8 mouse cellular contexts compared by ENCODE assay signal in the genomic region with DNA sequence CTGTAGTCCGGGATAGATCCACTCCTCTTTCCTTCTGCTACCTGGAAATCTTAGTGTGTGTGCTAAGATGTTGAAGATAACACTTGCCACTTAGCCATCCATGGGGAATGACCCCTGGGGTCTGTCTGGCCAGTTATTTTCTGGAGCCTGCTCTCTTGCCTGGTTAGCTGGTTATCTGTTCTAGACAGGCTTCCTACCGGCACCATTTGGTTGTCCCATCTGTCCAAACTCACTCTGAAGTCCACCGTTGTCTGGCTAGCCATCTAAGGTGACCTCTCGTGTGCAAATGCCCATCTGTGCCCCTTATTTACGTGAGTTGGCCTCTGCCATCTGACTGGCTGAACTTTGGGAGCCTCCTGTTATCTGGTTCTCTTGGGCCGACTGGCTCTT. TPM values are rescaled to one million over a fixed set of nuclear protein-coding genes. Genes with fewer than 3 reads are reported as not detected.
DNase-seq lines count a peak whose midpoint lies in the region; TF ChIP-seq lines count a peak whose summit lies in the region.

No protein-coding gene starts in this region.

- peak overlapping the region; percentile 97 for H3K27ac ChIP-seq in heart, adult 2 months
- peak overlapping the region; percentile 24; the same call in 1 of the 2 replicates for H3K27ac ChIP-seq in embryonic fibroblast, embryonic 13.5 days (ENCODE audit: insufficient read depth, low read length)

- H3K36me3 ChIP-seq in heart, adult 2 months (ENCODE audit: control insufficient read depth, insufficient read depth, low read length), result peaks cover 11% of the 10 kb centered on the region
- peaks cover 40% of the 10 kb centered on the region for H3K36me3 ChIP-seq in E14TG2a.4 (ENCODE audit: insufficient read depth, low read length)

- intact Hi-C loops in heart, adult 2 months (cut with DNase I), result loop anchor here (1.0 kb wide), 1 partner anchor 38 kb away; no protein-coding TSS in a partner anchor
- intact Hi-C loops in heart, postnatal 36 days (cut with DNase I), result no loop called here
- intact Hi-C loops in left cerebral cortex, postnatal 4 days (cut with DNase I), result loop anchor here (5.0 kb wide), 1 partner anchor 47 kb away; no protein-coding TSS in a partner anchor

- H3K9me3 ChIP-seq in E14TG2a.4 (ENCODE audit: low read length), result no peaks in the 10 kb centered on the region

- no peaks in the 10 kb centered on the region for H3K27me3 ChIP-seq in heart, adult 2 months (ENCODE audit: control insufficient read depth, insufficient read depth, low read length)
- H3K27me3 ChIP-seq in E14TG2a.4 (ENCODE audit: insufficient read depth, low read length), result no peaks in the 10 kb centered on the region

- no peak for DNase-seq in heart, adult 2 months
- no peak for DNase-seq in heart, postnatal 36 days
- DNase-seq in liver, result peak; percentile 25
- no peak for DNase-seq in urinary bladder, adult 2 months (ENCODE audit: low spot score)
- DNase-seq in left cerebral cortex, postnatal 4 days, result no peak
- no peak for DNase-seq in kidney, postnatal 25 days

- H3K4me3 ChIP-seq in heart, adult 2 months, result peak overlapping the region; percentile 79
- peak overlapping the region; percentile 96 for H3K4me3 ChIP-seq in E14TG2a.4 (replicated peaks; ENCODE audit: low read length)
- peak overlapping the region; percentile 92 for H3K4me3 ChIP-seq in embryonic fibroblast, embryonic 13.5 days (ENCODE audit: insufficient read depth, low read length)

- 2% methylated on average over 6 of the region's 6 CpGs for WGBS in heart, adult 2 months

- peaks cover 7% of the 10 kb centered on the region for H3K79me2 ChIP-seq in heart, adult 2 months (replicated peaks; ENCODE audit: control insufficient read depth, insufficient read depth, low read length)

- TF ChIP-seq CTCF in heart, adult 2 months (IDR thresholded peaks at IDR 0.05), result no peak
- TF ChIP-seq CTCF in E14TG2a.4 (conservative IDR thresholded peaks at IDR 0.05; ENCODE audit: low read length), result no peak
- TF ChIP-seq CTCF in embryonic fibroblast, embryonic 13.5 days (IDR thresholded peaks at IDR 0.05; ENCODE audit: borderline replicate concordance, insufficient read depth, low read length), result no peak

- H3K4me1 ChIP-seq in heart, adult 2 months (ENCODE audit: control insufficient read depth, insufficient read depth, low read length), result peaks cover 25% of the 10 kb centered on the region
- H3K4me1 ChIP-seq in E14TG2a.4 (replicated peaks; ENCODE audit: low read depth, low read length), result peaks cover 74% of the 10 kb centered on the region
- H3K4me1 ChIP-seq in embryonic fibroblast, embryonic 13.5 days (ENCODE audit: control insufficient read depth, insufficient read depth, low read length), result 0 out of 2 replicates have a peak, but pooled peaks cover 4% of the 10 kb centered on the region

- no peak for TF ChIP-seq EP300 in heart, adult 2 months (IDR thresholded peaks at IDR 0.05; ENCODE audit: insufficient read depth, low read depth, low read length)

- H3K9ac ChIP-seq in heart, adult 2 months (ENCODE audit: low read depth, low read length), result peak overlapping the region; percentile 91

- TF ChIP-seq POLR2A in heart, adult 2 months (IDR thresholded peaks at IDR 0.05; ENCODE audit: insufficient read depth, low read depth, low read length), result no peak
- TF ChIP-seq POLR2A in embryonic fibroblast, embryonic 13.5 days (IDR thresholded peaks at IDR 0.05; ENCODE audit: low read depth, low read length), result no peak

RNA-seq across cellular contexts. Expression of a gene that starts 0.8 kb away (rescaled TPM):
- 10 to 100 TPM; 63.9 to 64.8 TPM for total RNA-seq in heart, adult 2 months (2021)
- 52.1 and 68.2 TPM in 2 replicates for polyA plus RNA-seq in heart, adult 2 months (2012; rRNA removed)
- 10 to 100 TPM; 63.9 to 72.4 TPM for total RNA-seq in heart, postnatal 36 days (2021)
- 77.2 and 93.4 TPM in 2 replicates for polyA plus RNA-seq in embryonic fibroblast, embryonic 13.5 days (2011; ENCODE audit: insufficient read length, low read depth, missing spikeins)
- polyA plus RNA-seq in urinary bladder, adult 2 months (2012; rRNA removed), result 76.4 and 91.4 TPM in 2 replicates
- total RNA-seq in left cerebral cortex, postnatal 4 days (2021), result 10 to 100 TPM; 87.1 to 92.7 TPM

RNA-seq across cellular contexts. Expression of a gene that starts 13.9 kb away (rescaled TPM):
- 1 to 10 TPM; 8.3 to 8.5 TPM for total RNA-seq in heart, adult 2 months (2021)
- 19.2 and 20.8 TPM in 2 replicates for polyA plus RNA-seq in heart, adult 2 months (2012; rRNA removed)
- total RNA-seq in heart, postnatal 36 days (2021), result 1 to 10 TPM; 8.0 to 9.5 TPM
- 30.0 and 35.8 TPM in 2 replicates for polyA plus RNA-seq in embryonic fibroblast, embryonic 13.5 days (2011; ENCODE audit: insufficient read length, low read depth, missing spikeins)
- polyA plus RNA-seq in urinary bladder, adult 2 months (2012; rRNA removed), result 32.2 and 38.8 TPM in 2 replicates
- 10 to 100 TPM; 38.2 to 41.0 TPM for total RNA-seq in left cerebral cortex, postnatal 4 days (2021)

RNA-seq across cellular contexts. Expression of a gene that starts 57.9 kb away (rescaled TPM):
- 10 to 100 TPM; 27.7 to 29.0 TPM for total RNA-seq in heart, adult 2 months (2021)
- polyA plus RNA-seq in heart, adult 2 months (2012; rRNA removed), result 22.6 and 29.0 TPM in 2 replicates
- total RNA-seq in heart, postnatal 36 days (2021), result 10 to 100 TPM; 28.9 to 29.0 TPM
- polyA plus RNA-seq in embryonic fibroblast, embryonic 13.5 days (2011; ENCODE audit: insufficient read length, low read depth, missing spikeins), result 80.9 and 94.0 TPM in 2 replicates
- polyA plus RNA-seq in urinary bladder, adult 2 months (2012; rRNA removed), result 43.9 and 48.5 TPM in 2 replicates
- 100 to 1,000 TPM; 170 to 172 TPM for total RNA-seq in left cerebral cortex, postnatal 4 days (2021)

Comparison
In these comparisons a context has a peak if more than half of its experiments do, and no peak if none do; other contexts are left out.
1. RNA of a gene that starts 57.9 kb away (total RNA-seq): 170 to 172 TPM in left cerebral cortex, postnatal 4 days; 27.7 to 29.0 TPM in heart, adult 2 months and 28.9 to 29.0 TPM in heart, postnatal 36 days; every median in the first group is over 4 times any median in the second.
2. Peak in every context shown above with its lines, with median percentiles within 50 percentile points of each other: H3K4me3 ChIP-seq.